In genomic region chr5:147589814-147590213, GRCm38 (mm10) we compare ENCODE assay signal across 7 mouse cellular contexts.
A peak's percentile ranks its signal among the peaks of the same experiment; 100 is the strongest.
DNase-seq lines count a peak whose midpoint lies in the region; ATAC-seq and TF ChIP-seq lines count a peak whose summit lies in the region.

No protein-coding gene starts in this region.

- H3K4me3 ChIP-seq in midbrain, embryonic 10.5 days, result no peak overlapping the region
- no peak overlapping the region for H3K4me3 ChIP-seq in midbrain, postnatal 0 days (ENCODE audit: low read depth, low read length)
- no peak overlapping the region for H3K4me3 ChIP-seq in kidney, adult 2 months (ENCODE audit: insufficient read depth, low read depth, low read length)

- no peak for DNase-seq in midbrain, embryonic 10.5 days (ENCODE audit: low spot score)
- no peak for DNase-seq in midbrain, postnatal 0 days (ENCODE audit: low spot score)
- peak; percentile 35 for DNase-seq in embryo, embryonic 10.5 days (ENCODE audit: low spot score)
- peak; percentile 49 for DNase-seq in kidney, adult 2 months
- no peak for DNase-seq in frontal cortex, adult 2 months (ENCODE audit: extremely low spot score in 1 of 2, low spot score in 1 of 2)
- no peak for DNase-seq in spleen, postnatal 10 days (ENCODE audit: low spot score in 2 of 2)

- H3K9me3 ChIP-seq in midbrain, embryonic 10.5 days (replicated peaks), result no peaks in the 10 kb centered on the region
- H3K9me3 ChIP-seq in midbrain, postnatal 0 days (ENCODE audit: low read length), result no peaks in the 10 kb centered on the region

- no peak for TF ChIP-seq CTCF in midbrain, postnatal 0 days (IDR thresholded peaks at IDR 0.05)
- TF ChIP-seq CTCF in kidney, adult 2 months (conservative IDR thresholded peaks at IDR 0.05; ENCODE audit: insufficient read depth, insufficient read length, low read depth, low read length), result no peak

- 0 out of 2 replicates have a peak, but pooled peaks cover 5% of the 10 kb centered on the region for H3K4me1 ChIP-seq in midbrain, embryonic 10.5 days
- no peaks in the 10 kb centered on the region for H3K4me1 ChIP-seq in midbrain, postnatal 0 days (ENCODE audit: insufficient read depth, low read length)
- no peaks in the 10 kb centered on the region for H3K4me1 ChIP-seq in kidney, adult 2 months (ENCODE audit: control insufficient read depth, insufficient read depth, low read length)

- no peak overlapping the region for H3K9ac ChIP-seq in midbrain, postnatal 0 days (replicated peaks; ENCODE audit: low read length, poor library complexity, severe bottlenecking)

- 70% methylated on average over 12 of the region's 12 CpGs for WGBS in midbrain, embryonic 10.5 days
- 74% methylated on average over 12 of the region's 12 CpGs for WGBS in midbrain, postnatal 0 days
- WGBS in kidney, adult 2 months, result 27% methylated on average over 12 of the region's 12 CpGs

- ATAC-seq in midbrain, postnatal 0 days (ENCODE audit: low FRiP score), result no peak
- ATAC-seq in megakaryocyte, adult 5-6 weeks (ENCODE audit: poor library complexity, severe bottlenecking), result peak; percentile 67

- H3K27me3 ChIP-seq in midbrain, embryonic 10.5 days (ENCODE audit: low read depth, poor library complexity, severe bottlenecking), result no peaks in the 10 kb centered on the region
- H3K27me3 ChIP-seq in midbrain, postnatal 0 days (ENCODE audit: insufficient read depth, low read length), result no peaks in the 10 kb centered on the region
- no peaks in the 10 kb centered on the region for H3K27me3 ChIP-seq in kidney, adult 2 months (replicated peaks; ENCODE audit: control insufficient read depth, insufficient read depth, low read length)

- no peaks in the 10 kb centered on the region for H3K36me3 ChIP-seq in midbrain, embryonic 10.5 days
- H3K36me3 ChIP-seq in midbrain, postnatal 0 days (ENCODE audit: insufficient read depth, low read length), result no peaks in the 10 kb centered on the region
- H3K36me3 ChIP-seq in kidney, adult 2 months (ENCODE audit: control insufficient read depth, insufficient read depth, low read length), result no peaks in the 10 kb centered on the region

- TF ChIP-seq POLR2A in kidney, adult 2 months (IDR thresholded peaks at IDR 0.05; ENCODE audit: low read depth, low read length), result no peak

- no peak overlapping the region for H3K4me2 ChIP-seq in midbrain, postnatal 0 days (ENCODE audit: low read depth, low read length, poor library complexity, severe bottlenecking)

- H3K27ac ChIP-seq in midbrain, embryonic 10.5 days (replicated peaks), result peak overlapping the region; percentile 30
- no peak overlapping the region for H3K27ac ChIP-seq in midbrain, postnatal 0 days (ENCODE audit: low read depth, low read length)
- H3K27ac ChIP-seq in kidney, adult 2 months (ENCODE audit: insufficient read depth, low read depth, low read length), result no peak overlapping the region

Comparison
In these comparisons a context has a peak if more than half of its experiments do, and no peak if none do; other contexts are left out.
1. DNase-seq: peak in embryo, embryonic 10.5 days (single experiment) and kidney, adult 2 months (single experiment); none in midbrain, embryonic 10.5 days (single experiment), midbrain, postnatal 0 days (single experiment), frontal cortex, adult 2 months (0 of 2) and spleen, postnatal 10 days (0 of 2).